Mouse (Mus musculus) liver, embryonic 14.5 days (tissue): ENCODE measurements around the gene H2-Ab1. TPM values are rescaled to one million over a fixed set of nuclear protein-coding genes. Genes with fewer than 3 reads are reported as not detected.
A peak's percentile ranks its signal among the peaks of the same experiment; 100 is the strongest.

Source experiments
- ATAC-seq: fragments of 200-750 bp; cut with Nextera tagmentation; 2 replicates; pipeline ENCODE4 v1.8.0; 2017; ENCODE audit warnings: moderate number of reproducible peaks, mild to moderate bottlenecking, moderate library complexity; ENCODE audit not compliant: insufficient read depth
- DNase-seq, 3 experiments: peaks; one replicate each; pipeline ENCODE4 v3.0.0-alpha.2; 2012 to 2013; ENCODE audit warnings: low read depth in 3 of 3, low spot score in 3 of 3
- H3K27ac ChIP-seq: fragments of 300-500 bp; sonication (generic); 2 replicates; pipeline ENCODE4 v1.5.1; 2014; ENCODE audit warnings: moderate library complexity, mild to moderate bottlenecking, control low read depth, inconsistent platforms
- H3K27me3 ChIP-seq: fragments of 300-500 bp; sonication (generic); 2 replicates; pipeline ENCODE4 v1.6.1; 2014; ENCODE audit warnings: mild to moderate bottlenecking, low read length, moderate library complexity; ENCODE audit not compliant: control insufficient read depth, insufficient read depth
- H3K36me3 ChIP-seq: fragments of 300-500 bp; sonication (generic); replicated peaks from 2 replicates; pipeline ENCODE4 v1.6.1; 2014; ENCODE audit warnings: low read depth; ENCODE audit not compliant: control insufficient read depth, insufficient read depth
- H3K4me1 ChIP-seq, 2 experiments: fragments of 200-500 bp in 1 of 2; fragments of 300-500 bp in 1 of 2; sonication (generic) in 1 of 2; replicated peaks; 2 replicates each; pipeline ENCODE4 v1.6.1; 2012 to 2014; ENCODE audit warnings: antibody characterized with exemption in 1 of 2, inconsistent platforms in 1 of 2, low read length in 1 of 2; ENCODE audit not compliant: control insufficient read depth in 2 of 2, insufficient read depth in 2 of 2
- H3K4me2 ChIP-seq: fragments of 300-500 bp; sonication (generic); 2 replicates; pipeline ENCODE4 v1.6.1; 2014; ENCODE audit warnings: low read depth, mild to moderate bottlenecking, control low read depth, moderate library complexity
- H3K4me3 ChIP-seq, 2 experiments: fragments of 200-500 bp in 1 of 2; fragments of 300-500 bp in 1 of 2; sonication (generic) in 1 of 2; 2 replicates each; pipeline ENCODE4 v1.5.1; 2012 to 2014; ENCODE audit warnings: low read depth in 2 of 2, low read length in 2 of 2, mild to moderate bottlenecking in 2 of 2, control low read depth in 1 of 2, inconsistent platforms in 1 of 2, moderate library complexity in 1 of 2; ENCODE audit not compliant: insufficient read depth in 1 of 2
- H3K9ac ChIP-seq: fragments of 300-500 bp; sonication (generic); replicated peaks from 2 replicates; pipeline ENCODE4 v1.6.1; 2014; ENCODE audit warnings: mild to moderate bottlenecking, control low read depth, moderate library complexity
- H3K9me3 ChIP-seq: fragments of 300-500 bp; sonication (generic); 2 replicates; pipeline ENCODE4 v1.6.1; 2016; ENCODE audit warnings: low read length, mixed read lengths; ENCODE audit not compliant: control insufficient read depth
- CTCF ChIP-seq: IDR thresholded peaks from 2 replicates; pipeline ENCODE4 v1.5.1; 2016; ENCODE audit warnings: antibody characterized with exemption, low read depth, control low read depth
- EP300 ChIP-seq: IDR thresholded peaks from 2 replicates; pipeline ENCODE4 v1.6.1; 2016; ENCODE audit warnings: antibody characterized with exemption, low read depth
- WGBS: fragments of 180-500 bp; shearing (Covaris S2); extraction: QIAGEN DNeasy Blood & Tissue Kit; methylation state at CpG from one replicate; pipeline ENCODE4 v1.1.7; 2014; ENCODE audit not compliant: insufficient replicate concordance; 5-methylcytosine and 5-hydroxymethylcytosine counted together
- polyA plus RNA-seq, 2 experiments: library from polyadenylated mRNA; depleted of rRNA in 1 of 2; stranded (reverse) in 1 of 2; unstranded in 1 of 2; fragments of >200 nt; fragmentation: Nextera tagmentation in 1 of 2; extraction: Ambion mirVana in 1 of 2; gene quantifications; 2 replicates each; pipeline versions ENCODE4 v1.2.1 to v1.2.3; 2012 to 2014

The H2-Ab1 gene
- polyA plus RNA-seq, 2 experiments = 2.3 to 3.3 TPM

DNA sequence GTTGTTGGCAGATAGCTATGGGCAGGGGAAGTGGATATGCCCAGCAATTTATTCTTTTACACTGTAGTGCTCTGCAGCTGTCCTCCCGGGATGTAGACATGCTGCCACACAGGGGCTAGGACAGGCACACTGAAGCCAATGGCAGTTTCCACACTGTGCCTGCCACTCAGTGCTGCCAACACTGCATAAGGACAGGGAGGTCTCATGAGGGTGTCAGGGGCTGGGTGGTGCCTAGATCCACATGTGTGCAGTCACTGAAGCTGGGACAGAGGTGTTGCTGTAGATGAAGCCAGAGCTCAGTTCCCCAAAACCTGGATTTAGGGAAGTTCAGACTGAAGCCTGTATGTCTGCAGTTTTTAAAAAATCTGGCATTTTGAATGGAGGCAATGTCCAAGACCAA, 54.7 kb downstream of the H2-Ab1 start:
- no peak for TF ChIP-seq EP300
- no peak for TF ChIP-seq CTCF
- Histone ChIP-seq H3K27ac (no peak overlapping the region), H3K4me1 (0 out of 4 replicates have a peak, but pooled peaks cover 0 to 2% of the 10 kb centered on the region in 2 experiments), H3K9ac (no peak overlapping the region), H3K9me3 (no peaks in the 10 kb centered on the region), H3K4me3 (no peak overlapping the region), H3K27me3 (no peaks in the 10 kb centered on the region; the same call in 1 of the 2 replicates), H3K4me2 (no peak overlapping the region), H3K36me3 (no peaks in the 10 kb centered on the region)
- no peak for DNase-seq
- 47% methylated on average over 1 of the region's 1 CpGs for WGBS
- no peak for ATAC-seq

DNA sequence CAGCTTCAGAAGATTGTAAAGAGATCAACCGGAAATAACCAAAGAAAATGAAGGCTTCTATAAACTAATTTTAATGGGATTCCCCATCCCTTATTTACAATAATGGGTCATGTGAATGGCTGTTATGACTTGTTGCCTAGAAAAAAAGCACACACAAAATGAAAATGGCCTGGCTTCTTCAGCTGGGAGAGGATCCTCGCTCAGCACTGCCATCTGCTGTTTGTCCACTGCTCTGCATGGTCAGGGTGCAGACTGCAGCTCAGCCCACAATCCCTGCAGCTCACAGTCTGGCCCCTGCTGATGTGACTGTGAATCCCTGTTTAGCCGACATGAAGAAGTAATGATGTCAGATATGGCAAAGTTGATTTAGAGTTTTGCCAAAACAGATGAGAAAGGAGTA, 55.9 kb downstream of the H2-Ab1 start:
- H3K4me2 ChIP-seq = no peak overlapping the region
- TF ChIP-seq CTCF (peak; percentile 87), EP300 (no peak)
- ATAC-seq = no peak

DNA sequence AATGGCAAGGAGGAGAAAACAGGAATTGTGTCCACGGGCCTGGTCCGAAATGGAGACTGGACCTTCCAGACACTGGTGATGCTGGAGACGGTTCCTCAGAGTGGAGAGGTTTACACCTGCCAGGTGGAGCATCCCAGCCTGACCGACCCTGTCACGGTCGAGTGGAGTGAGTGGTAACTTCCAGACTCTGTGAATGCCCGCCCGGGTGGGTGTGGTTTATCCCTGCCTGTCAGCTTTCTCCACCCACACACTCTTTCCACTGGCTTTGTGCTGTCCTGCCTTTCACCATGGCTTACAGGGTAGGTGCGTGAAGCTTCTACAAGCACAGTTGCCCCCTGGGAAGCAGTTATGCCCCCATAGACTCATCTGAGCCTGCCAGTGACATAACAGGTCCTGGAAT, 56.8 kb downstream of the H2-Ab1 start:
- Histone ChIP-seq H3K4me2 (no peak overlapping the region), H3K27ac (no peak overlapping the region), H3K9me3 (no peaks in the 10 kb centered on the region), H3K36me3 (no peaks in the 10 kb centered on the region), H3K9ac (no peak overlapping the region), H3K4me1 (0 out of 4 replicates have a peak, but pooled peaks cover 0 to 2% of the 10 kb centered on the region in 2 experiments), H3K27me3 (no peaks in the 10 kb centered on the region), H3K4me3 (no peak overlapping the region)
- DNase-seq (no peak), ATAC-seq (no peak)
- TF ChIP-seq CTCF = no peak
- TF ChIP-seq EP300 = no peak
- WGBS = 56% methylated on average over 9 of the region's 9 CpGs

More for the DNA sequence above, 55.9 kb downstream of the H2-Ab1 start:
- Histone ChIP-seq H3K9me3 (no peaks in the 10 kb centered on the region), H3K27me3 (no peaks in the 10 kb centered on the region), H3K4me1 (0 out of 4 replicates have a peak, but pooled peaks cover 0 to 2% of the 10 kb centered on the region in 2 experiments), H3K4me3 (no peak overlapping the region), H3K36me3 (no peaks in the 10 kb centered on the region), H3K9ac (no peak overlapping the region), H3K27ac (no peak overlapping the region)
- WGBS = 32% methylated on average over 3 of the region's 3 CpGs
- peak in 1 of 3 experiments; percentile 6 for DNase-seq

- H3K27ac ChIP-seq = no peak overlapping the region
- no peaks in the 10 kb centered on the region for H3K27me3 ChIP-seq
- no peaks in the 10 kb centered on the region for H3K4me1 ChIP-seq
- no peaks in the 10 kb centered on the region for H3K36me3 ChIP-seq
- H3K9me3 ChIP-seq = no peaks in the 10 kb centered on the region
- no peak for DNase-seq
- TF ChIP-seq EP300 (no peak), CTCF (no peak)
- no peak overlapping the region for H3K4me2 ChIP-seq
- WGBS = 48% methylated on average over 1 of the region's 1 CpGs
- no peak for ATAC-seq
- no peak overlapping the region for H3K4me3 ChIP-seq
- H3K9ac ChIP-seq = no peak overlapping the region
Observed at GRCm38 (mm10) chr17:34315512-34315911, 58.0 kb downstream of the H2-Ab1 start.

DNA sequence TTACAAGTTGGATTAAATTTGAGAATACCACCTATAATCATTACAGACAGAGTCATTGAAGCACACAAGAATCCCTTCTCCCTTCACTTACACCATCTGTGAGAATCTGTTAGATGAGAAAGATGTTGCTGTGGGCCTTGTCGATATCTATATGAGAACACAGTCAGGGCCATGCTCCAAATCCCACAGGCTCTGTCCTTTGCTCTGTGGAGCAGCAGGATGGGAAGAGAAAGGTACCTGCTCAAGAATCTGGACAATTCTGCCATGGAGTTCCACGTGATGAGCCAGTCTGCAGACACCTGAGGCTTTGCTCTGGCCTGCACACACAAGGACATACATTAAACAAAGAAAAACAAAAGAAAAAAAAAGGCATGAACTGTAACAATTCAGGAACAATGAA, 59.2 kb downstream of the H2-Ab1 start:
- Histone ChIP-seq H3K4me2 (no peak overlapping the region), H3K9ac (no peak overlapping the region), H3K27me3 (no peaks in the 10 kb centered on the region), H3K27ac (no peak overlapping the region), H3K4me1 (no peaks in the 10 kb centered on the region), H3K4me3 (no peak overlapping the region), H3K36me3 (no peaks in the 10 kb centered on the region), H3K9me3 (no peaks in the 10 kb centered on the region)
- DNase-seq = no peak
- TF ChIP-seq EP300 (no peak), CTCF (no peak)
- ATAC-seq = no peak
- 46% methylated on average over 2 of the region's 2 CpGs for WGBS
